Mouse (Mus musculus) cerebellum, adult 2 months (tissue): ENCODE results near the gene Irs2. TPM values are rescaled to one million over a fixed set of nuclear protein-coding genes. Genes with fewer than 3 reads are reported as not detected.

Experiments used
- DNase-seq, 2 experiments: peaks; one replicate each; pipeline ENCODE4 v3.0.0; 2021
- H3K27ac ChIP-seq: fragments of 200-500 bp; 2 replicates; pipeline ENCODE4 v1.5.1; 2012; ENCODE audit warnings: low read length, control low read depth, inconsistent platforms; ENCODE audit not compliant: insufficient read depth
- H3K27me3 ChIP-seq: fragments of 200-500 bp; 2 replicates; pipeline ENCODE4 v1.6.1; 2012; ENCODE audit warnings: inconsistent platforms, mild to moderate bottlenecking, low read length, moderate library complexity; ENCODE audit not compliant: control insufficient read depth, insufficient read depth
- H3K4me1 ChIP-seq: fragments of 200-500 bp; 2 replicates; pipeline ENCODE4 v1.6.1; 2011; ENCODE audit warnings: low read length; ENCODE audit not compliant: control insufficient read depth, insufficient read depth
- H3K4me3 ChIP-seq: fragments of 200-500 bp; replicated peaks from 2 replicates; pipeline ENCODE3; 2011; ENCODE audit warnings: mild to moderate bottlenecking, low read depth, low read length, control low read depth; ENCODE audit not compliant: insufficient read depth
- CTCF ChIP-seq: fragments of 200-500 bp; IDR thresholded peaks from 2 replicates; pipeline ENCODE4 v1.5.1; 2011; ENCODE audit warnings: low read depth, mild to moderate bottlenecking, control low read depth, low read length, moderate library complexity, borderline replicate concordance; ENCODE audit not compliant: insufficient read depth
- POLR2A ChIP-seq: fragments of 200-500 bp; IDR thresholded peaks from 2 replicates; pipeline ENCODE4 v1.6.1; 2011; ENCODE audit warnings: low read length, control low read depth, borderline replicate concordance; ENCODE audit not compliant: insufficient read depth
- WGBS: fragments of 180-500 bp; shearing (Covaris S2); methylation state at CpG from one replicate; pipeline ENCODE4 v1.1.7; 2018; 5-methylcytosine and 5-hydroxymethylcytosine counted together
- polyA plus RNA-seq: library from polyadenylated mRNA; depleted of rRNA; stranded (reverse); fragments of >200 nt; gene quantifications from 2 replicates; pipeline ENCODE4 v1.2.3, GENCODE M21; 2012

The Irs2 gene
- polyA plus RNA-seq, 1 experiment = 26.2 TPM

DNA sequence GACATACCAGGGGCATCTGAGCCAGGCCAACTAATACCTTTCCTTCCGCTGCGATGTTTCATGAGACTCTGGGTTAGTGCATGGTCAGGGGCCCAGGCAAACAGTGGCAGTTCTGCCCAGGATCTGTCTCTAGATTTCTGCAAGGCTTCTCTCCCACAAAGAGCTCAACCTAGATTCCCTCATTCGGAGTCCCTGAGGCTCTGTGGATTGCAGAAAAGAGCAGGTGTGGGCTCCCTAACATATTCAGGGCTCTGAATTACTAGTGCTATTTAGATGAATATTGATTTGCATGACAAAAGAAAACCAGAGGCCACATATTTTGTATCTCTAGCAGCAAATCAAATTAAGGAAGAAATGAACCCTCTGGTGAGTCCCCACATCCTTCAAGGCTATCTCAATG, 18.3 kb downstream of the Irs2 start:
- Histone ChIP-seq H3K27me3 (no peaks in the 10 kb centered on the region), H3K27ac (no peak overlapping the region), H3K4me3 (no peak overlapping the region), H3K4me1 (peaks cover 19% of the 10 kb centered on the region)
- 86% methylated on average over 3 of the region's 3 CpGs for WGBS
- TF ChIP-seq POLR2A (no peak), CTCF (no peak)
- no peak for DNase-seq

DNA sequence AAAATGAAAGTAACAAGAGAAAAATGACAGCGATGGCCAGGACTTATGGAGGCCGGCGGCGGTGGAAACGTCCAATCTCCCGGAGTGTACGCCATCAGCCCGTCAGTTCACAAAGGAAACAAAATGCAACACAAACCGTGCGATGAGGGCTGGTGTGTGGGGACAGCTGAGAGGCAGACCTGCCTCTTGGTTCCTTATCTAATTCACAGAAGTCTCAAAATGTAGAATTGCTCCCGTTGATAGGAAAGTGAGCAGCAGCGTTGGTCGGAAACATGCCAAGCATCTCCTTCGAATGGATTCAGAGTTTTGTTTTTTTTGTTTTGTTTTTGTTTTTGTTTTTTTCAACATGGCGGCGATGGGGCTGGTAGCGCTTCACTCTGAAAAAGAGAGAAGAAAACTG, 21.6 kb downstream of the Irs2 start:
- DNase-seq = no peak
- TF ChIP-seq CTCF (no peak), POLR2A (no peak)
- 96% methylated on average over 17 of the region's 17 CpGs for WGBS
- H3K4me1 ChIP-seq = peaks cover 11% of the 10 kb centered on the region
- no peak overlapping the region for H3K4me3 ChIP-seq
- H3K27me3 ChIP-seq = no peaks in the 10 kb centered on the region
- H3K27ac ChIP-seq = no peak overlapping the region

DNA sequence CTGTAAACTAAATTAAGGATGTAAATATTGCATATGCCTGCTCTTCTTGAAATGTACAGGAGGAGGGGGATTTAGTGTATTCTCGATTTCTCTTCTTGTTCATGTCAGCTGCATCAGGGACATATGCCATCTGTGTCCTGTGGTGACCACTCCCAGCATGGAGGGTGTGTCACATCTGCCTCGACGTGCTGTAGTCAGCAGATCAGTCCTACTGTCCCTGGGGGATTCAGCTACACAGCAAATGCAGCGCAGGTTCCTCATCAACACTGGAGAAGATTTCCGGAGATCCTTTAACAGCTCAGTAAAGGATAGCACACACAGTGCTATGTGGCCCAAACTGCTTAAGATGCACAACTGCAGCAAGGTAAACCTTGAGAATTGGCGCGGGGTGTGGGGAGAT, 23.2 kb downstream of the Irs2 start:
- no peak for DNase-seq
- Histone ChIP-seq H3K27me3 (no peaks in the 10 kb centered on the region), H3K27ac (no peak overlapping the region), H3K4me3 (no peak overlapping the region), H3K4me1 (peaks cover 4% of the 10 kb centered on the region)
- TF ChIP-seq POLR2A (no peak), CTCF (no peak)
- 56% methylated on average over 7 of the region's 7 CpGs for WGBS

DNA sequence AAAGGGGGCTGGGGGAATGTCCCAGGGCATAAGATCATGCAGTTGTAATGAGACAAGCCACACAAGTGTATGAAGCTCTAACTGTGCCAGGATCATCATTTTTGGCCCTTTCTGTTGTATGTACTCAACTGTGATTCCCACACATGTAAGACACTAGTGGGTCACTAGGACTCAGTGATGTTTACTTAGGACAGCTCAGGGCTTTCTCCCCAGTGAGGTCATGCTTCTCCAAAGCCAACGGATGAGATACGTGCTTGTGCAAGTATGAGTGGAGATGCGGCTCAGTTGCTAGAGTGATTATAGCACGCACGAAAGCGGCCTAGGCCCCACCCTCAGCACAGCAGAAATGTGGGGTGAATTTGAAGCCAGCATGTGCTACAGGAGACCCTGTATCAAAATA, 27.4 kb downstream of the Irs2 start:
- Histone ChIP-seq H3K27ac (no peak overlapping the region), H3K27me3 (no peaks in the 10 kb centered on the region), H3K4me3 (no peak overlapping the region), H3K4me1 (peaks cover 8% of the 10 kb centered on the region)
- TF ChIP-seq CTCF (no peak), POLR2A (no peak)
- no peak for DNase-seq
- 95% methylated on average over 6 of the region's 6 CpGs for WGBS

DNA sequence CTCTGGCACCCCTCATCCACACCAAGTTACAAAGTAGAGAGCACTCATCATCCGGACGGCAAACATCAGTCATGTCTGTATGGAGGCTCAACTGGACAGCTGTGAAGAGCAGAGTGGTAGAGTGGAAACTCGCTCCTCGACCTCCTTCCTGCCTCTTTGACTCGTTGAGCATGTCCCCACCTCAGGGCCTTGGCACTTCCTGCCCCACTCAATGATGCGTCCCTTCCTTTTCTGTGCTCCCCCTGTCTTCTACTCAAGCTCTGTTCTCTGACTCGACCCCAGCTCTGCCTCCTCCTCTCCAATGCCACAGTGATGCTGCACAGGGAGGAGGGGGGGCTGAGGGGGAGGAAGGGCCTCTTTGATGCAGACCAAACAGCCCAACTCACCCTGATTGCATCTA, 28.3 kb downstream of the Irs2 start:
- peaks cover 8% of the 10 kb centered on the region for H3K4me1 ChIP-seq
- no peak for TF ChIP-seq CTCF
- TF ChIP-seq POLR2A = no peak
- 78% methylated on average over 7 of the region's 7 CpGs for whole genome bisulfite sequencing
- no peak overlapping the region for H3K27ac ChIP-seq
- no peak overlapping the region for H3K4me3 ChIP-seq
- no peak for DNase-seq
- no peaks in the 10 kb centered on the region for H3K27me3 ChIP-seq

DNA sequence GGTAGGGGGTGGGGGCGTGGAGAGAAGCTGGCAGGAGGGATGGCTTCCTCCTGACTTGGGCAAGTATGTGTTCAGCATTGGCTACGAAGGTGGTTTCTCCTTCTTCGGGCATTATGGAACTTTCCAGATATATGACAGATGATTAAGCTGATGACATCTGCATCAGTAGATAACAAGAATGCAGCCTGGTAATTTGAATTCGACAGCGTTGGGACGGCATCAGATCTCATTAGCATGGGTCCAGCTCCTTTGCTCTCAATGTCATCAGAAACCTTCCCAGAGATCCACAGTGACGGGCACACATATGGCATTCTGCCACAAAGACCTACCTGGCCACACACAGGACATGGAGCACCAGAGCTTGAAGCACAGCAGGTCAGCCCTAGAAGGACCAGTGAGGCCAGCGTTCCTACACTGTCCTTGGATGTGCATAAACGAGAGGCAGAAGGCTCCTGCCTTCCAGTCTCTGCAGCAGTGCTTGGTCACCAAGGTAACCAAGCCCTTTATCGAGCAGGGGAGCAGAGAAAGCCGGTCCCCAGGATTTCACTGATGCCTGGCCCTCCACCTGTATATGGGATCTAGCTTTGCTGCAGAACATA, 29.0 kb downstream of the Irs2 start:
- no peak overlapping the region for H3K4me3 ChIP-seq

DNA sequence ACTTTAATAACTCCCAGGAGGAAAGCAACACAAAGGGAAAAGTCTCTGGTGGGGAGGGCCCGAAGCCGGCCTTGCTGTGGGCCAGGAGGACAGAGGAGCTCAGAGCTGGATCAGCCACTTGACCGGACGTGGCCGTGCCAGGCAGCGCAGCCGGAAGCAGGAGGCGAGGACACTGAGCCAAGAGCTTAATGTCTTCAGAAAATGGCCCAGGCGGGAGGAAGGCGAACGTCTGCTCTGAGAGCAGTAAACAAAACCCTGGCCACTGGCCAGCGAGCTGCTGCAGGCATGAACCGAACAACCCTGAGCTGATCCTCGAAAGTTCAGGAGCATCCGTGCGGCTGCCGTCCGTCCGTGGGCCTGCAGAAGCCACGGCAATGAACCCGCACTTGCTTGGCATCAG, 29.9 kb downstream of the Irs2 start:
- 4% methylated on average over 21 of the region's 21 CpGs for WGBS
- DNase-seq = peak; percentile 80 to 84
- Histone ChIP-seq H3K4me3 (no peak overlapping the region), H3K27me3 (no peaks in the 10 kb centered on the region), H3K4me1 (peaks cover 8% of the 10 kb centered on the region), H3K27ac (no peak overlapping the region; the same call in 1 of the 2 replicates)
- no peak for TF ChIP-seq POLR2A
- TF ChIP-seq CTCF = no peak

More for the DNA sequence above, 29.0 kb downstream of the Irs2 start:
- no peak for DNase-seq
- 46% methylated on average over 11 of the region's 11 CpGs for WGBS
- H3K27ac ChIP-seq = no peak overlapping the region
- TF ChIP-seq POLR2A = no peak
- TF ChIP-seq CTCF = no peak
- H3K27me3 ChIP-seq = no peaks in the 10 kb centered on the region
- peaks cover 8% of the 10 kb centered on the region for H3K4me1 ChIP-seq

DNA sequence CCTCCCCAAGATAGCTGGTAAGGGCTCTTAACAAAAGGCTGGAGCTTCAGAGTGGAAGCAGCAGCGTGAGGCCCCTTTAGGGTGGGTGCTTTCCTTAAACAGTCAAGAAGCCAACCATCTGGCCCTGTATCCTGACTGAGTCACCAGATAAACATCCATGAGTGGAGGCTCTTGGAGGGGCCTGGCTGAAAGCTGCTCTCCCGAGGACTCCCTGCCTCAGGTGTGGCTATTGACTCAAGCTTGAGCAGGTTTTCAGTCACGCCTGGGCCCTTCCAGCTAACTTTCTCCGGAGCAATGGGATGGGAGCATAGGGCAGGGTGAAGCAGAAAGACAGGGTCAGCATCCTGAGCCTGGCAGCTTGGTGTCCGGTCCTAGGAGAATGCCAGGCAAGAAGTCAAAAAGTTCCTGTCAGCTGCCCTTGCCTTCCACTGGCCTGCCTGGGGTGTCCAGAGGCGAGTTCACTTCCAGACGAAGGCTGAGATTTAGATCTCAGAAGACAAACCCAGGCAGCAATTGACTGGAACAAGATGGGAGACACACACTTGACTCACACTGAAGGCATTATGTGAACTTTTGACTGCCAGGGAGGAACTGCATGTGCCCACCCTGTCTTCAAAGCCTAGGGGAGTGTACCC, 30.4 kb downstream of the Irs2 start:
- Histone ChIP-seq H3K27ac (no peak overlapping the region; the same call in 1 of the 2 replicates), H3K4me1 (peaks cover 8% of the 10 kb centered on the region), H3K27me3 (no peaks in the 10 kb centered on the region), H3K4me3 (no peak overlapping the region)
- WGBS = 76% methylated on average over 7 of the region's 7 CpGs
- TF ChIP-seq POLR2A = no peak
- TF ChIP-seq CTCF = no peak
- DNase-seq = no peak
